Mouse (Mus musculus): ENCODE measurements at regions not wholly inside any gene's neighbourhood (a gene's known extent, or its start where the extent isn't known, plus 50 kb on each side); places are given as distances from the start of the nearest gene placed in this dataset.

DNA sequence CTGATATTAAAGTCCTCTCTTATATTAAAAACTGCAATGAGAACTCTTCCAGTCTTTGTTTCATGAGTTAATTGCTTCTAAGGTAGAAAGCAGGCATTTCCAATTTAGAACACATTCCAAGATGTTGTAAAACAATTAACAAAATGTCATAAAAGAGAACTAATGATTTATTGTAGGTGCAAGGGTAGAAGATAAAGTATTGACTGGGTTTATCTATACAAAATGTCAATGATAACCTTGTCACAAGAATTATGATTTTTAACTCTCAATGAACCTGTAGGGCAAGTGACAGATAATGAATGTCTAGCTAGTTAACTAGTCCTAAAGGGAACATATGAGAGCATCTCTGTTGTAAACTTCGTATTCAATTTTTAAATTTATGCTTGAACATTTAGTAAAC is 174.3 kb upstream of the Mettl25 start:
- H3K4me2 ChIP-seq (replicated peaks; ENCODE audit: low read depth, low read length), result no peak overlapping the region
- no peaks in the 10 kb centered on the region for H3K36me3 ChIP-seq (ENCODE audit: insufficient read depth, low read length)
- no peak overlapping the region for H3K9ac ChIP-seq (replicated peaks; ENCODE audit: low read depth)
- 62% methylated on average over 1 of the region's 1 CpGs for WGBS
- ATAC-seq, result no peak
- no peaks in the 10 kb centered on the region for H3K27me3 ChIP-seq (replicated peaks; ENCODE audit: insufficient read depth, low read length)
- no peak overlapping the region for H3K27ac ChIP-seq (ENCODE audit: low read length)
- H3K9me3 ChIP-seq (ENCODE audit: low read length), result no peaks in the 10 kb centered on the region
- TF ChIP-seq CTCF (IDR thresholded peaks at IDR 0.05) (no peak), EP300 (IDR thresholded peaks at IDR 0.05) (no peak)
- no peak overlapping the region for H3K4me3 ChIP-seq (ENCODE audit: low read depth, low read length)
- DNase-seq (ENCODE audit: low spot score), result no peak
- H3K4me1 ChIP-seq (ENCODE audit: insufficient read depth, low read depth, low read length), result no peaks in the 10 kb centered on the region

DNA sequence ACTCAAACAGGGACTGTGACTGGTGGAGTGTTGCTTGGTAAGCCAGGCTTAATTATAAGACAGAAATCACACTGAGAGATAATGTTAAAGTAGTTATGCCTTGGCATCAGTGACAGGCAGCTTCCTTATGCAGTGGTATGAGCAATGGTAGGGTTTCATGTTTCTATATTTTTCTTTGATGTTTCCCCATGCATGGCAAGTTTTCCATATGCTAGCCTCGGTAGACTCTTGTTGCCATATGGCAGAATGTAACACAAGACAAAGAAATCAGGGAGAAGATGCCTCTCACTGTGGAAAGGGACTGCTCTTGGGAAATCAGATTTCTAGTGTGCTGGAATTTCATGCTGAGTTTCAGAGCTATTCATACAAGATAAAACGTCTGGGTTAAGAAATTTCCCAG is 169.0 kb upstream of the Mettl25 start:
- TF ChIP-seq EP300 (IDR thresholded peaks at IDR 0.05) (no peak), CTCF (IDR thresholded peaks at IDR 0.05) (no peak)
- Histone ChIP-seq H3K4me3 (ENCODE audit: low read depth, low read length) (no peak overlapping the region), H3K9me3 (ENCODE audit: low read length) (no peaks in the 10 kb centered on the region), H3K4me1 (ENCODE audit: insufficient read depth, low read depth, low read length) (no peaks in the 10 kb centered on the region), H3K36me3 (ENCODE audit: insufficient read depth, low read length) (no peaks in the 10 kb centered on the region), H3K9ac (replicated peaks; ENCODE audit: low read depth) (no peak overlapping the region), H3K27me3 (replicated peaks; ENCODE audit: insufficient read depth, low read length) (no peaks in the 10 kb centered on the region), H3K27ac (ENCODE audit: low read length) (no peak overlapping the region), H3K4me2 (replicated peaks; ENCODE audit: low read depth, low read length) (no peak overlapping the region)
- ATAC-seq (no peak), DNase-seq (ENCODE audit: low spot score) (no peak)
- WGBS, result 44% methylated on average over 2 of the region's 2 CpGs

DNA sequence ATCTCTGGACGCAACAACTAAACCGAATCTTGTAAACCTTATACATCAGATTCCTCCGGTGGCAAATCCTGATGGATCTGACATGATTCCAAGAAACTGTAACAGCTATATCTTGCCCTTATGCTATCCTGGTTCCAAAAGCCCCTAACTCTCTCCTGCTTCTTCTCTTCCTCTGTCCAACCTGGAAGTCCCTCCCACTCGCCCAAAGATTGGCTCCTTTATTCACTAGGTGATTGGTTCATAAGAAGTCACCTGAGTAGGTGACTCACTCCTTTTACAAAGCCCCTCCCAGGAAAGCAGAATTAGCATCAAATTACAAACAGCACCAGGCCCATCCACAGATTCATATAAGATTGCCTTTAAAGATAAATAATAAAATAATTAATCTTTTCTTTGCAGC is 166.2 kb upstream of the Mettl25 start:
- H3K9me3 ChIP-seq (ENCODE audit: low read length), result no peaks in the 10 kb centered on the region
- H3K4me1 ChIP-seq (ENCODE audit: insufficient read depth, low read depth, low read length), result no peaks in the 10 kb centered on the region
- ATAC-seq (no peak), DNase-seq (ENCODE audit: low spot score) (no peak)
- no peak overlapping the region for H3K4me3 ChIP-seq (ENCODE audit: low read depth, low read length)
- H3K27ac ChIP-seq (ENCODE audit: low read length), result no peak overlapping the region
- no peaks in the 10 kb centered on the region for H3K36me3 ChIP-seq (ENCODE audit: insufficient read depth, low read length)
- H3K9ac ChIP-seq (replicated peaks; ENCODE audit: low read depth), result no peak overlapping the region
- no peak overlapping the region for H3K4me2 ChIP-seq (replicated peaks; ENCODE audit: low read depth, low read length)
- TF ChIP-seq CTCF (IDR thresholded peaks at IDR 0.05), result no peak
- TF ChIP-seq EP300 (IDR thresholded peaks at IDR 0.05), result no peak
- 89% methylated on average over 4 of the region's 4 CpGs for WGBS
- no peaks in the 10 kb centered on the region for H3K27me3 ChIP-seq (replicated peaks; ENCODE audit: insufficient read depth, low read length)

DNA sequence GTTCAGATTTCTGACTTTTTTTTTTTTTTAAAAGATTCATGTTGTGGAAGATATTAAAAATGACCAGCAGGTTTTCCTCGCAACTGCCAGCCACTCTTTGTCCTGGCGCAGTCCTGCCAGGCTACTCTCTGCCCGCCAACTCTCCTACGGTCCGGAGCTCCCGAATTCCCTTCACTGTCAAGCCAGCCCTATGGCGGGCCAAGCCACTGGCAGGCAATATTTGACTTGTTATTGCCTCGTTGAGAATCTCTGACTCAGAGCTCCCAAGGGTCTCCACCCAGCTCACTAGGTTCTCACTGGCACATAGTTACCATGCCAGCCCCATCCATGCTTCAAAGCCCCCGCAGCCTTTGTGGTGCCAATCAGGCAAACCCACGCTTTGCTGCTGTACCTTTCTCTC is 165.7 kb upstream of the Mettl25 start:
- ATAC-seq, result no peak
- no peaks in the 10 kb centered on the region for H3K27me3 ChIP-seq (replicated peaks; ENCODE audit: insufficient read depth, low read length)
- H3K4me2 ChIP-seq (replicated peaks; ENCODE audit: low read depth, low read length), result no peak overlapping the region
- no peaks in the 10 kb centered on the region for H3K36me3 ChIP-seq (ENCODE audit: insufficient read depth, low read length)
- WGBS, result 83% methylated on average over 10 of the region's 10 CpGs
- no peaks in the 10 kb centered on the region for H3K4me1 ChIP-seq (ENCODE audit: insufficient read depth, low read depth, low read length)
- TF ChIP-seq EP300 (IDR thresholded peaks at IDR 0.05) (no peak), CTCF (IDR thresholded peaks at IDR 0.05) (no peak)
- H3K4me3 ChIP-seq (ENCODE audit: low read depth, low read length), result no peak overlapping the region
- H3K9me3 ChIP-seq (ENCODE audit: low read length), result no peaks in the 10 kb centered on the region
- no peak overlapping the region for H3K9ac ChIP-seq (replicated peaks; ENCODE audit: low read depth)
- no peak for DNase-seq (ENCODE audit: low spot score)
- H3K27ac ChIP-seq (ENCODE audit: low read length), result no peak overlapping the region

DNA sequence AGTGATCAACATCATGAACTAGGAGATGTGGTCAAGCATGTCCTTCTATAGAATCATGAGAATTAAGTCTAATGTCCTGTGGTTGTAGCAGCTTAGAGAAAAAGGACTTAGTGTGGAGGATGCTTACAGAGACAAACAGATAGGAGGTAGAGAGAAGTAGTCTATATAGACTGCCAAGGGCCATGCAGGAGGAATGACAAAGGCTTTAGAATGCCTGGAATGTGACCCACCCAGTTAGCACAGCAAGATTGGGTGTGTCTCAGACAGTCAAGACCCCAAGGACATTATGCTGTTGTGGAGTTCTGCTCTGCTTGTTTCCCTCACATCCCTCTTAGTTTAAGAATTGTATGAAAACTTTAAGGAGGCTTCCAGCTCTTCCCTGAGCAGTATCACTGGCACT is 164.9 kb upstream of the Mettl25 start:
- Histone ChIP-seq H3K9me3 (ENCODE audit: low read length) (no peaks in the 10 kb centered on the region), H3K4me3 (ENCODE audit: low read depth, low read length) (no peak overlapping the region), H3K27ac (ENCODE audit: low read length) (no peak overlapping the region), H3K36me3 (ENCODE audit: insufficient read depth, low read length) (no peaks in the 10 kb centered on the region), H3K4me2 (replicated peaks; ENCODE audit: low read depth, low read length) (no peak overlapping the region), H3K27me3 (replicated peaks; ENCODE audit: insufficient read depth, low read length) (no peaks in the 10 kb centered on the region), H3K4me1 (ENCODE audit: insufficient read depth, low read depth, low read length) (no peaks in the 10 kb centered on the region), H3K9ac (replicated peaks; ENCODE audit: low read depth) (no peak overlapping the region)
- TF ChIP-seq EP300 (IDR thresholded peaks at IDR 0.05), result no peak
- TF ChIP-seq CTCF (IDR thresholded peaks at IDR 0.05), result no peak
- DNase-seq (ENCODE audit: low spot score) (no peak), ATAC-seq (no peak)

DNA sequence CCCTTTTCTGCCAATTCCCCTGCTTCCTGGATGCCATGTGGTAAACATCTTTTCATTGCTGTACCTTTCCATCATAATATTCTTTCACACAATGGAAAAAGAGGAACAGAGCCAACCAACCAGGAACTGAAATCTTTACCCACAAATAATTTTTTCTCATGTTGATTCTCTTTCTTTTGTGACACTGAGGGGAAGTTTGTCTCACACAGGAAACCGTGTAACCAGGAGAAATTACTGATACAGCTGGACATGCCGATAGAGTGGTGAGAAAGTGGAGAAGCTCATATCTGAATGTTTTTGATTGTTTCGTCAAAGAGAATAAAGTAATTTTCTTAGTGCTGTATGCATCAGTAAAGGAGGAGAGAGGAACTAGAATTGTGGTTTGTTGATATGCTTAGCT is 116.3 kb upstream of the Mettl25 start:
- H3K27me3 ChIP-seq (replicated peaks; ENCODE audit: insufficient read depth, low read length), result no peaks in the 10 kb centered on the region
- no peaks in the 10 kb centered on the region for H3K4me1 ChIP-seq (ENCODE audit: insufficient read depth, low read depth, low read length)
- 60% methylated on average over 3 of the region's 3 CpGs for WGBS
- no peak overlapping the region for H3K4me2 ChIP-seq (replicated peaks; ENCODE audit: low read depth, low read length)
- H3K27ac ChIP-seq (ENCODE audit: low read length), result no peak overlapping the region
- no peaks in the 10 kb centered on the region for H3K9me3 ChIP-seq (ENCODE audit: low read length)
- DNase-seq (ENCODE audit: low spot score), result no peak
- no peak for ATAC-seq
- no peak overlapping the region for H3K9ac ChIP-seq (replicated peaks; ENCODE audit: low read depth)
- H3K36me3 ChIP-seq (ENCODE audit: insufficient read depth, low read length), result no peaks in the 10 kb centered on the region
- no peak for TF ChIP-seq EP300 (IDR thresholded peaks at IDR 0.05)
- no peak for TF ChIP-seq CTCF (IDR thresholded peaks at IDR 0.05)
- no peak overlapping the region for H3K4me3 ChIP-seq (ENCODE audit: low read depth, low read length)

DNA sequence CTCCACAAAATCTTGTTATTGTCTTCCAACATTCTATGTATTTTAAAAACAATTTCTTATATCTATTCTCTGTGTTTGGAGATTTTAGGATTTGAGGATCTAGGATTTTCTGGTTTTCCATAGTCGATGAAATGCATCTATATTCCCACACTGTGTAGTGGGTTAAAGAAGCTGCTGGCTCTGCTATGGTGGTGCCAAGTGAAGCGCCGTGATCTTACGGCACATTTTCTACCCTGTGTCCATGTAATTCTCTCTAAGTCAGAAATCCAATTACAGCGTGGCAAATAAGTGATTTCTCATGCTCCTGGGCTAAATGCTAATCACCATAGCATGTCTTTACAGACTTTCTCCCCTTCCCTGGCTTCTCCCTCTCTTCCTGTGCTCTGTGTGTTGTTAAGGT is 92.1 kb upstream of the Mettl25 start:
- WGBS, result 88% methylated on average over 5 of the region's 5 CpGs
- ATAC-seq (no peak), DNase-seq (ENCODE audit: low spot score) (no peak)
- H3K4me1 ChIP-seq (ENCODE audit: insufficient read depth, low read depth, low read length), result no peaks in the 10 kb centered on the region
- no peak overlapping the region for H3K4me2 ChIP-seq (replicated peaks; ENCODE audit: low read depth, low read length)
- no peaks in the 10 kb centered on the region for H3K36me3 ChIP-seq (ENCODE audit: insufficient read depth, low read length)
- no peaks in the 10 kb centered on the region for H3K9me3 ChIP-seq (ENCODE audit: low read length)
- H3K4me3 ChIP-seq (ENCODE audit: low read depth, low read length), result no peak overlapping the region
- H3K27me3 ChIP-seq (replicated peaks; ENCODE audit: insufficient read depth, low read length), result no peaks in the 10 kb centered on the region
- TF ChIP-seq EP300 (IDR thresholded peaks at IDR 0.05) (no peak), CTCF (IDR thresholded peaks at IDR 0.05) (no peak)
- no peak overlapping the region for H3K27ac ChIP-seq (ENCODE audit: low read length)
- no peak overlapping the region for H3K9ac ChIP-seq (replicated peaks; ENCODE audit: low read depth)
